Mouse (Mus musculus): ENCODE data around the gene Junb. TPM values are rescaled to one million over a fixed set of nuclear protein-coding genes. Genes with fewer than 3 reads are reported as not detected.

Gene Junb
- polyA plus RNA-seq, 1 experiment from 2014 or later, result 8.0 TPM

- H3K27ac ChIP-seq, result no peak overlapping the region
- H3K4me3 ChIP-seq, result peak overlapping the region; percentile 22
- peak; percentile 30; the same call in 1 of the 2 replicates for ATAC-seq (ENCODE audit: insufficient number of reproducible peaks, insufficient read depth, low FRiP score, low TSS enrichment)
- H3K9ac ChIP-seq, result no peak overlapping the region
- WGBS, result 4% methylated on average over 26 of the region's 26 CpGs
- peaks cover 10% of the 10 kb centered on the region for H3K36me3 ChIP-seq
- H3K27me3 ChIP-seq, result peaks cover 58% of the 10 kb centered on the region
- no peaks in the 10 kb centered on the region for H3K9me3 ChIP-seq
- peak overlapping the region; percentile 47 for H3K4me2 ChIP-seq (replicated peaks)
- peaks cover 4% of the 10 kb centered on the region; the same call in 1 of the 2 replicates for H3K4me1 ChIP-seq
These were observed 34.8 kb upstream of the Junb start for GRCm38 (mm10) chr8:85013230-85013840.

GRCm38 (mm10) chr8:85011242-85011641 lies 32.7 kb upstream of the Junb start:
- no peaks in the 10 kb centered on the region for H3K36me3 ChIP-seq
- H3K27me3 ChIP-seq, result peaks cover 72% of the 10 kb centered on the region
- no peak overlapping the region for H3K4me2 ChIP-seq (replicated peaks)
- H3K4me3 ChIP-seq, result no peak overlapping the region
- no peak for ATAC-seq (ENCODE audit: insufficient number of reproducible peaks, insufficient read depth, low FRiP score, low TSS enrichment)
- H3K4me1 ChIP-seq, result peaks cover 4% of the 10 kb centered on the region; the same call in 1 of the 2 replicates
- no peaks in the 10 kb centered on the region for H3K9me3 ChIP-seq
- H3K27ac ChIP-seq, result no peak overlapping the region
- WGBS, result 16% methylated on average over 28 of the region's 28 CpGs
- H3K9ac ChIP-seq, result no peak overlapping the region

GRCm38 (mm10) chr8:85007686-85008085 lies 29.2 kb upstream of the Junb start:
- Histone ChIP-seq H3K27me3 (peaks cover 50% of the 10 kb centered on the region), H3K4me1 (no peaks in the 10 kb centered on the region), H3K9ac (no peak overlapping the region), H3K4me3 (no peak overlapping the region), H3K36me3 (no peaks in the 10 kb centered on the region), H3K4me2 (replicated peaks) (no peak overlapping the region), H3K9me3 (no peaks in the 10 kb centered on the region), H3K27ac (no peak overlapping the region)
- no peak for ATAC-seq (ENCODE audit: insufficient number of reproducible peaks, insufficient read depth, low FRiP score, low TSS enrichment)
- 11% methylated on average over 25 of the region's 25 CpGs for WGBS

GRCm38 (mm10) chr8:84997649-84998295 lies 19.3 kb upstream of the Junb start:
- H3K27ac ChIP-seq, result no peak overlapping the region
- H3K27me3 ChIP-seq, result peaks cover 22% of the 10 kb centered on the region

GRCm38 (mm10) chr8:84996978-84997377 lies 18.5 kb upstream of the Junb start:
- 75% methylated on average over 5 of the region's 5 CpGs for WGBS
- Histone ChIP-seq H3K4me1 (peaks cover 6% of the 10 kb centered on the region; the same call in 1 of the 2 replicates), H3K4me3 (no peak overlapping the region), H3K9ac (no peak overlapping the region), H3K27ac (no peak overlapping the region), H3K4me2 (replicated peaks) (no peak overlapping the region), H3K27me3 (peaks cover 22% of the 10 kb centered on the region), H3K36me3 (no peaks in the 10 kb centered on the region), H3K9me3 (no peaks in the 10 kb centered on the region)
- no peak for ATAC-seq (ENCODE audit: insufficient number of reproducible peaks, insufficient read depth, low FRiP score, low TSS enrichment)

More at GRCm38 (mm10) chr8:84997649-84998295, 19.3 kb upstream of the Junb start:
- H3K9me3 ChIP-seq, result no peaks in the 10 kb centered on the region
- H3K4me2 ChIP-seq (replicated peaks), result peak overlapping the region; percentile 8; the same call in 1 of the 2 replicates
- ATAC-seq (ENCODE audit: insufficient number of reproducible peaks, insufficient read depth, low FRiP score, low TSS enrichment), result peak; percentile 74
- 5% methylated on average over 19 of the region's 19 CpGs for WGBS
- H3K9ac ChIP-seq, result peak overlapping the region; percentile 47
- no peaks in the 10 kb centered on the region for H3K36me3 ChIP-seq
- H3K4me3 ChIP-seq, result 0 out of 2 replicates have a peak overlapping the region, but pooled peaks have one; percentile 1
- peaks cover 6% of the 10 kb centered on the region; the same call in 1 of the 2 replicates for H3K4me1 ChIP-seq

GRCm38 (mm10) chr8:84995680-84996079 lies 17.2 kb upstream of the Junb start:
- WGBS, result 22% methylated on average over 25 of the region's 25 CpGs
- peaks cover 22% of the 10 kb centered on the region for H3K27me3 ChIP-seq
- no peak overlapping the region for H3K27ac ChIP-seq
- H3K4me2 ChIP-seq (replicated peaks), result no peak overlapping the region
- peaks cover 13% of the 10 kb centered on the region for H3K4me1 ChIP-seq
- H3K4me3 ChIP-seq, result no peak overlapping the region
- no peak overlapping the region for H3K9ac ChIP-seq
- ATAC-seq (ENCODE audit: insufficient number of reproducible peaks, insufficient read depth, low FRiP score, low TSS enrichment), result no peak
- H3K36me3 ChIP-seq, result no peaks in the 10 kb centered on the region
- no peaks in the 10 kb centered on the region for H3K9me3 ChIP-seq

- Histone ChIP-seq H3K36me3 (no peaks in the 10 kb centered on the region), H3K4me1 (peaks cover 15% of the 10 kb centered on the region), H3K4me3 (no peak overlapping the region), H3K4me2 (replicated peaks) (no peak overlapping the region), H3K27me3 (peaks cover 22% of the 10 kb centered on the region), H3K27ac (no peak overlapping the region), H3K9ac (no peak overlapping the region), H3K9me3 (no peaks in the 10 kb centered on the region)
- WGBS, result 90% methylated on average over 9 of the region's 9 CpGs
- no peak for ATAC-seq (ENCODE audit: insufficient number of reproducible peaks, insufficient read depth, low FRiP score, low TSS enrichment)
These were observed 15.9 kb upstream of the Junb start for GRCm38 (mm10) chr8:84994375-84994774.

GRCm38 (mm10) chr8:84990836-84991235 lies 12.3 kb upstream of the Junb start:
- WGBS, result 3% methylated on average over 15 of the region's 15 CpGs

GRCm38 (mm10) chr8:84990349-84990748 lies 11.8 kb upstream of the Junb start, which contains the start of gene Hook2:
Hook2 (plus strand) TSS chr8:84990603.
- peak; percentile 89 for ATAC-seq (ENCODE audit: insufficient number of reproducible peaks, insufficient read depth, low FRiP score, low TSS enrichment)
- peak within 1 kb of the TSS; percentile 87 for H3K4me2 ChIP-seq (replicated peaks)
- under 1% methylated on average over 28 of the region's 28 CpGs for WGBS
- H3K36me3 ChIP-seq, result no peaks in the 10 kb centered on the region
- peaks cover 17% of the 10 kb centered on the region; the same call in 1 of the 2 replicates for H3K27me3 ChIP-seq
- H3K9me3 ChIP-seq, result no peaks in the 10 kb centered on the region
- peak within 1 kb of the TSS; percentile 36; the same call in 1 of the 2 replicates for H3K27ac ChIP-seq
- peaks cover 22% of the 10 kb centered on the region for H3K4me1 ChIP-seq
- peak within 1 kb of the TSS; percentile 66 for H3K9ac ChIP-seq
- peak within 1 kb of the TSS; percentile 56 for H3K4me3 ChIP-seq

More at GRCm38 (mm10) chr8:84990836-84991235, 12.3 kb upstream of the Junb start:
- Histone ChIP-seq H3K9me3 (no peaks in the 10 kb centered on the region), H3K4me1 (peaks cover 17% of the 10 kb centered on the region), H3K4me3 (peak overlapping the region; percentile 56), H3K27me3 (peaks cover 18% of the 10 kb centered on the region), H3K4me2 (replicated peaks) (peak overlapping the region; percentile 87), H3K27ac (peak overlapping the region; percentile 36; the same call in 1 of the 2 replicates), H3K36me3 (no peaks in the 10 kb centered on the region), H3K9ac (peak overlapping the region; percentile 66)
- ATAC-seq (ENCODE audit: insufficient number of reproducible peaks, insufficient read depth, low FRiP score, low TSS enrichment), result peak; percentile 29

GRCm38 (mm10) chr8:84989810-84990209 lies 11.3 kb upstream of the Junb start:
- peaks cover 13% of the 10 kb centered on the region; the same call in 1 of the 2 replicates for H3K27me3 ChIP-seq
- H3K4me3 ChIP-seq, result peak overlapping the region; percentile 56
- peak; percentile 66 for ATAC-seq (ENCODE audit: insufficient number of reproducible peaks, insufficient read depth, low FRiP score, low TSS enrichment)
- H3K36me3 ChIP-seq, result no peaks in the 10 kb centered on the region
- peak overlapping the region; percentile 87 for H3K4me2 ChIP-seq (replicated peaks)
- H3K4me1 ChIP-seq, result peaks cover 28% of the 10 kb centered on the region
- H3K9ac ChIP-seq, result peak overlapping the region; percentile 59
- H3K27ac ChIP-seq, result peak overlapping the region; percentile 30; the same call in 1 of the 2 replicates
- H3K9me3 ChIP-seq, result no peaks in the 10 kb centered on the region
- WGBS, result under 1% methylated on average over 15 of the region's 15 CpGs

- no peak overlapping the region for H3K9ac ChIP-seq
- H3K36me3 ChIP-seq, result no peaks in the 10 kb centered on the region
- H3K27ac ChIP-seq, result no peak overlapping the region
- WGBS, result 7% methylated on average over 15 of the region's 15 CpGs
- peaks cover 11% of the 10 kb centered on the region; the same call in 1 of the 2 replicates for H3K27me3 ChIP-seq
- peaks cover 32% of the 10 kb centered on the region for H3K4me1 ChIP-seq
- no peaks in the 10 kb centered on the region for H3K9me3 ChIP-seq
- H3K4me3 ChIP-seq, result peak overlapping the region; percentile 56; the same call in 1 of the 2 replicates
- peak overlapping the region; percentile 87 for H3K4me2 ChIP-seq (replicated peaks)
- ATAC-seq (ENCODE audit: insufficient number of reproducible peaks, insufficient read depth, low FRiP score, low TSS enrichment), result no peak
These were observed 10.8 kb upstream of the Junb start for GRCm38 (mm10) chr8:84989311-84989731.

Measured in embryonic facial prominence, embryonic 12.5 days (tissue).